Mouse (Mus musculus) mouse embryonic stem cell (cell line): ENCODE data around the gene Vwa1.

Experiments used
- in situ Hi-C, 2 experiments: fragments of 300-500 bp; cut with MboI; formaldehyde crosslinking; loops; 1 replicate in 1 of 2; 3 replicates in 1 of 2; pipeline ENCODE4 v1.14.3; 2019 to 2020; ENCODE audit warnings: low sequenced_read_pairs in 2 of 2, low pct_unique_long_range_greater_than_20kb in 1 of 2, mixed read lengths in 1 of 2; ENCODE audit not compliant: unreplicated experiment in 1 of 2

Vwa1 gene

GRCm38 (mm10) chr4:155721668-155722083 lies 52.8 kb downstream of the Vwa1 start:
- in situ Hi-C loops, result no loop called here
